Mouse (Mus musculus): Measurements from ENCODE around the gene Cep131. TPM values are rescaled to one million over a fixed set of nuclear protein-coding genes. Genes with fewer than 3 reads are reported as not detected.

The Cep131 gene
- polyA plus RNA-seq, 1 experiment: 10.8 TPM

DNA sequence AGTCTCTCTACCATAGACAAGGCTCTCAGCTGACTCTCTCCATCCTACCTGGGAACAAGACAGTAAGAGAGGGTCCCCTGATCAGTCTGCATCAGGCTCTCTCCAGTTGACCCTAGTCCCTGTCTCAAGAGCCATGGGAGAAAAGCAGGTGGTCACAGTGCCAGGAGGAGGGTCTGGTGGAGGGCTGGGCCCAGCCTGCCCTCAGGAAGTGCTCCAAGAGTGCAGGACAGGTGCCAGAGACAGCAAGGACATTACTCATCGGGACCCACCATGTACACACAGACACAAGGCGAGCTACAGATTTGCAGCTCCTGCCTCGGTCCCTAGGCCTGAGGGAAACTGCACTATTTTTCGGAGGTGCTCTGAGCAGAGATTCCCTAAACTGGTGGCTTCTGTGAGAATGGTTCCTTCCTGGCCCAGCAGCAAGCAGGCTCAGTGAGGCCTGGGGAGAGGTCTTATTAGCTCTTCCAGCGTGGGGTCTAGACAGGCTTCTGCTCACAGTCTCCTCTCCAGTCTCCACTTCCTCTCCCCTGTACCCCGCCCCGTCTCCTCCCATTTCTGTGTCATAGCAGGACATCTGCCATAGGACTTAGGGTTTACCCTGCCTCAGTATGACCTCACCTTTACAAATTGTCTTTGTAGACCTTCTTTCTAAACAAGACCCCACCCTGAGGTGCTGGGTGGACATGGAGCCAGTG lies 44.3 kb downstream of the Cep131 start:
- Histone ChIP-seq H3K27ac (ENCODE audit: control insufficient read depth, insufficient read depth, low read length) (no peak overlapping the region), H3K27me3 (ENCODE audit: control insufficient read depth, insufficient read depth, low read length) (peaks cover 9% of the 10 kb centered on the region), H3K36me3 (ENCODE audit: control insufficient read depth, insufficient read depth, low read length) (no peaks in the 10 kb centered on the region), H3K4me1 (replicated peaks; ENCODE audit: control insufficient read depth, insufficient read depth, low read length) (no peaks in the 10 kb centered on the region; the same call in 1 of the 2 replicates), H3K4me3 (ENCODE audit: control insufficient read depth, insufficient read depth, low read length) (no peak overlapping the region)
- WGBS: 53% methylated on average over 7 of the region's 7 CpGs
- TF ChIP-seq CTCF (IDR thresholded peaks at IDR 0.05; ENCODE audit: borderline replicate concordance, control insufficient read depth, extremely low read depth, insufficient read depth, low read length, poor library complexity) (no peak), POLR2A (IDR thresholded peaks at IDR 0.05; ENCODE audit: control insufficient read depth, extremely low read depth, insufficient read depth, low read length, poor library complexity) (no peak)
- no peak for DNase-seq

DNA sequence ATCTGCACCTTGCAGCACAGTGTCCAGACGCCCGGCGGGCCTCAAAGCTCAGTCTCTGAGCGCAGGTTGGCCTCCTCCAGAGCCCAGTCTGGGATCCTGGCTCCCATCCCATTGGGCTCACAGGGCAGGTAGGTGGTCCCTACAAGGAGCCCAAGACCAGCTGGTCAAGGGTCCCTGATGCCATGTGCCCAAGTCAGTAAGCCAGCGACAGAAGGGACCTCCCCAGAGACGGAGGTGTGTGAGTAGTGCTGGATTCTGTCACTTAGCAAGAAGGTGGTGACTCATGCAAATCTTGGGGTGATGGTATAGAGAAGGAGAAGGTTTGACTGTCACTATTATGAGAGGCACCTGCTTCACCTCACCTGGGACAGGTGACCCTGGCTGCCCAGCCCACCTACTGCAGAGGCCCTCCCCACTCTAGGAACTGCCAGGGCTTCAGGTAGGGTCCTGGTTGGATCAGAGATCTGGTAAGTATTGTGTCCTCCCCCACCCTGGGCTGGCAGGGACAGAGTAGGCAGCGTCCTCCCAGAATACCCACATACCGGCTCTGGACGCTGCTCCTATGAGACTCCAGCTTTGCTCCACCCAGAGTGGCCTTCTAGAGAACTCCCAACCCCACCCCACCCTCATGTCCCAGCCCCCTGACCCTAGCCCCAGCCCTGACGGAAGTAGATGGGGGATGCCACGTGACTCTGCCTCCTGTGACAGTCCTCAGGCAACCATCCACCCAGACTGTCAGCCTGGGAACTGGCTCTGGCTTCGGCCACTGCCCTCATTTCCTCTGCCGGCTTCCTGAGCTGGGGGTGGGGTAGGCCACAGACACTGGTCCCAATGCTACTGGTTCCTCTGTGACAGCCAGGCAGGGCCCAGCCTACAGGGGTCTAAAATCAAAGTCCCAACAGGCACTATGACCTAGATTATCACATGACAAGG lies 45.2 kb downstream of the Cep131 start:
- WGBS: 55% methylated on average over 13 of the region's 13 CpGs
- H3K36me3 ChIP-seq (ENCODE audit: control insufficient read depth, insufficient read depth, low read length): no peaks in the 10 kb centered on the region
- DNase-seq: no peak
- H3K4me3 ChIP-seq (ENCODE audit: control insufficient read depth, insufficient read depth, low read length): no peak overlapping the region
- peaks cover 3% of the 10 kb centered on the region; the same call in 1 of the 2 replicates for H3K27me3 ChIP-seq (ENCODE audit: control insufficient read depth, insufficient read depth, low read length)
- no peaks in the 10 kb centered on the region; the same call in 1 of the 2 replicates for H3K4me1 ChIP-seq (replicated peaks; ENCODE audit: control insufficient read depth, insufficient read depth, low read length)
- TF ChIP-seq POLR2A (IDR thresholded peaks at IDR 0.05; ENCODE audit: control insufficient read depth, extremely low read depth, insufficient read depth, low read length, poor library complexity): no peak
- TF ChIP-seq CTCF (IDR thresholded peaks at IDR 0.05; ENCODE audit: borderline replicate concordance, control insufficient read depth, extremely low read depth, insufficient read depth, low read length, poor library complexity): no peak
- no peak overlapping the region for H3K27ac ChIP-seq (ENCODE audit: control insufficient read depth, insufficient read depth, low read length)

DNA sequence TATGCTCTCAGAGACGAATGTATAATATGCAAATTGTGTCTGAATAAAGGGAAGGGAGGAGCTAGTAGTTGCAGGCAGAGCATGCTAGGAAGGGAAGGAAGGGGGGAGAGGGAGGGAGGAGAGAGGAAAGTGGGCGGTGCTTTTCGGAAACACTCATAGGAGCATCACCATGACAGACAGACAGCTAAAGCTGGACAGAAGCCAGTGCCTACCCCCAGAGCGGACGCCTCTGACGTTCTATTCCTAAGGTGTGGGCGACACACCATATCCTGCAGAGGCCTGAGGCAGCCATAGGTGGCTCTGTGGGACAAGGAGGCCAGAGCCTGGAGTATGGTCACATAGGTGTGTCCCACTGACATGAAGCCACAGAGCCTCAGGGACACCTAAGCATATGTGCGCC lies 46.2 kb downstream of the Cep131 start:
- Histone ChIP-seq H3K36me3 (ENCODE audit: control insufficient read depth, insufficient read depth, low read length) (no peaks in the 10 kb centered on the region), H3K27ac (ENCODE audit: control insufficient read depth, insufficient read depth, low read length) (no peak overlapping the region), H3K27me3 (ENCODE audit: control insufficient read depth, insufficient read depth, low read length) (no peaks in the 10 kb centered on the region), H3K4me1 (replicated peaks; ENCODE audit: control insufficient read depth, insufficient read depth, low read length) (no peaks in the 10 kb centered on the region; the same call in 1 of the 2 replicates), H3K4me3 (ENCODE audit: control insufficient read depth, insufficient read depth, low read length) (no peak overlapping the region)
- 28% methylated on average over 8 of the region's 8 CpGs for WGBS
- no peak for TF ChIP-seq CTCF (IDR thresholded peaks at IDR 0.05; ENCODE audit: borderline replicate concordance, control insufficient read depth, extremely low read depth, insufficient read depth, low read length, poor library complexity)
- no peak for TF ChIP-seq POLR2A (IDR thresholded peaks at IDR 0.05; ENCODE audit: control insufficient read depth, extremely low read depth, insufficient read depth, low read length, poor library complexity)
- DNase-seq: no peak

DNA sequence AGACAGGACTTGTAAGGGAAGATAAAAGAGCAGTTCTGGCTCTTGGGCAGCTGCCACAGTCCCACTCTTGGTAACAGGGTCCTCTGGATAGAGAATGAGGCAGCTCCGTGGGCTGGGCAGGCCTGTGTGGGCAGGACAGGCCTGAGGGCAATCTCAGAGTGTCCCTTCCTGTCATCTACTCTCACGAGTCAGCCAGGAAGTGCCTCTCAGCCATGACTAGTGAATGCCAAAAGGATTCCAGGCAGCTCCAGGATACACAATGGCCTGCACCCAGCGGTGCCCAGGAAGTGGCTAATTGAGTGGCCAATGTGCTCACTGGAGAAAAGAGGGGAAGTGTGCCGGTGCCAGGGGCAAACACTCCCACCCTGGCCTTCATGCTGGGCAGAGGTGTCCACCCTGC lies 47.0 kb downstream of the Cep131 start:
- H3K36me3 ChIP-seq (ENCODE audit: control insufficient read depth, insufficient read depth, low read length): no peaks in the 10 kb centered on the region
- no peak overlapping the region for H3K27ac ChIP-seq (ENCODE audit: control insufficient read depth, insufficient read depth, low read length)
- no peaks in the 10 kb centered on the region; the same call in 1 of the 2 replicates for H3K4me1 ChIP-seq (replicated peaks; ENCODE audit: control insufficient read depth, insufficient read depth, low read length)
- H3K27me3 ChIP-seq (ENCODE audit: control insufficient read depth, insufficient read depth, low read length): no peaks in the 10 kb centered on the region
- DNase-seq: no peak
- TF ChIP-seq CTCF (IDR thresholded peaks at IDR 0.05; ENCODE audit: borderline replicate concordance, control insufficient read depth, extremely low read depth, insufficient read depth, low read length, poor library complexity) (no peak), POLR2A (IDR thresholded peaks at IDR 0.05; ENCODE audit: control insufficient read depth, extremely low read depth, insufficient read depth, low read length, poor library complexity) (no peak)
- no peak overlapping the region for H3K4me3 ChIP-seq (ENCODE audit: control insufficient read depth, insufficient read depth, low read length)
- WGBS: 47% methylated on average over 4 of the region's 4 CpGs

DNA sequence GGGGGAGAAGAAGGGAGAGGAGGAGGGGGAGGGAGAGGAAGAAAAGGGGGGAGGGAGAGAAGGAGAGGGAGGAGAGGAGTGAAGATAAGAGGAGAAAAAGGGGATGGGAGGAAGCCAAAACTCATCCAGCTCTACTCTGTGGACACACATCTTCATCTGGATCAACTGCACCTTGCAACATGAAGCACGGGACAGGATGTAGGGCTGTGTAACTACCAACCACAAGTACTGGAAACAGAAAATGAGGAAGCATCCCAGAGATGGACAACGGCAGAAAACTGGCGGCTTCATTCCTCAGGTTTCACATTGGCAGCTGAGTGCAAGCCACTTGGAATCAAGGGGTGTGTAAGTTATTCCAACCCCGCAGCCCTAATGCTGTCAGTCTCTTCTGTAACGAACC lies 51.9 kb downstream of the Cep131 start:
- Histone ChIP-seq H3K4me3 (ENCODE audit: control insufficient read depth, insufficient read depth, low read length) (no peak overlapping the region), H3K27me3 (ENCODE audit: control insufficient read depth, insufficient read depth, low read length) (no peaks in the 10 kb centered on the region), H3K4me1 (replicated peaks; ENCODE audit: control insufficient read depth, insufficient read depth, low read length) (no peaks in the 10 kb centered on the region), H3K36me3 (ENCODE audit: control insufficient read depth, insufficient read depth, low read length) (no peaks in the 10 kb centered on the region), H3K27ac (ENCODE audit: control insufficient read depth, insufficient read depth, low read length) (no peak overlapping the region)
- no peak for DNase-seq
- TF ChIP-seq POLR2A (IDR thresholded peaks at IDR 0.05; ENCODE audit: control insufficient read depth, extremely low read depth, insufficient read depth, low read length, poor library complexity) (no peak), CTCF (IDR thresholded peaks at IDR 0.05; ENCODE audit: borderline replicate concordance, control insufficient read depth, extremely low read depth, insufficient read depth, low read length, poor library complexity) (no peak)
- WGBS: 45% methylated on average over 5 of the region's 5 CpGs

DNA sequence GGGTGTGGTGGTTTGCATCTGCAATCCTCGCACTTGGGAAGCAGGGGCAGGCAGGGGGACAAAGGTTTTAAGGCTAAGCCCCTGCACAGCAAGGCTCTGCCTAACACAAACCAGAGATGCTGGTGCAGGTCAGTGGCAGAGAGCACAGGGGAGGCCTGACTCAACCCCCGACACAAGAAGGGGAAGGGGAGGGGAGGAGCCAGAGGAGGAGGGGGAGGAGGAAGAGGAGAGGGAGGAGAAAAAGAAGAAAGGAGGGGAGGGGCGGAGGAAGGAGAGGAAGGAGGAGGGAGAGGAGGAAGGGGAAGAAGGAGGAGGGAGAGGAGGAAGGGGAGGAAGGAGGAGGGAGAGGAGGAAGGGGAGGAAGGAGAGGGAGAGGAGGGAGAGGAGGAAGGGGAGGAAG lies 52.3 kb downstream of the Cep131 start:
- H3K4me3 ChIP-seq (ENCODE audit: control insufficient read depth, insufficient read depth, low read length): no peak overlapping the region
- no peak overlapping the region for H3K27ac ChIP-seq (ENCODE audit: control insufficient read depth, insufficient read depth, low read length)
- no peak for DNase-seq
- TF ChIP-seq CTCF (IDR thresholded peaks at IDR 0.05; ENCODE audit: borderline replicate concordance, control insufficient read depth, extremely low read depth, insufficient read depth, low read length, poor library complexity) (no peak), POLR2A (IDR thresholded peaks at IDR 0.05; ENCODE audit: control insufficient read depth, extremely low read depth, insufficient read depth, low read length, poor library complexity) (no peak)
- no peaks in the 10 kb centered on the region for H3K27me3 ChIP-seq (ENCODE audit: control insufficient read depth, insufficient read depth, low read length)
- H3K4me1 ChIP-seq (replicated peaks; ENCODE audit: control insufficient read depth, insufficient read depth, low read length): no peaks in the 10 kb centered on the region
- 66% methylated on average over 3 of the region's 3 CpGs for WGBS
- no peaks in the 10 kb centered on the region for H3K36me3 ChIP-seq (ENCODE audit: control insufficient read depth, insufficient read depth, low read length)
